Mouse (Mus musculus): Measurements from ENCODE around the gene Hus1b. TPM values are rescaled to one million over a fixed set of nuclear protein-coding genes. Genes with fewer than 3 reads are reported as not detected.

Gene Hus1b
- polyA plus RNA-seq, 1 experiment from 2014 or later = not detected

GRCm38 (mm10) chr13:30949181-30949580 lies 1.6 kb upstream of the Hus1b start:
- 95% methylated on average over 9 of the region's 9 CpGs for WGBS
- H3K9me3 ChIP-seq (replicated peaks) = no peaks in the 10 kb centered on the region
- H3K4me2 ChIP-seq (replicated peaks) = no peak overlapping the region

DNA sequence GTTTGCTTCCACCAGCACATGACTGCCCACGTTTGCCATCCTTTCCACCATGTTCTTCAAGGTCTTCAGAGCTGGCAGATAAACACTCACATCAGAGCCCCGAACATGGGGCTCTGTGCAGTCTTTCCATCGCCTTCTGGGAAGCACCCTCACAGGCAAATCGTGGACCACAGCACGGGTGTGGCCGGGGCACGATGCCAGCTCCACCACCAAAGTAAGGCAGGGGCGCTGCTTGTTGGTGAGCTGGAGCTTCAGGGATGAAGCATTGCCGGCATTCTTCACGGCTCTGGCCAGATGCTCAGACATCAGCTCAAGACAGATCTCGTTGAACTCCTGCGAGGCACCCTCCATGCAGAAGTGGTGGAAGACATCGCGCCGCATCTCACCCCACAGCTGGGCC lies 430 bp downstream of the Hus1b start:
- Histone ChIP-seq H3K27ac (replicated peaks) (no peak overlapping the region), H3K4me2 (replicated peaks) (no peak overlapping the region), H3K4me3 (replicated peaks) (no peak overlapping the region), H3K9me3 (replicated peaks) (no peaks in the 10 kb centered on the region), H3K4me1 (0 out of 2 replicates have a peak, but pooled peaks cover 4% of the 10 kb centered on the region), H3K9ac (no peak overlapping the region), H3K27me3 (no peaks in the 10 kb centered on the region), H3K36me3 (no peaks in the 10 kb centered on the region)
- WGBS = 89% methylated on average over 15 of the region's 15 CpGs
- ATAC-seq (ENCODE audit: insufficient number of reproducible peaks, low FRiP score, low TSS enrichment, low read depth) = no peak

More at GRCm38 (mm10) chr13:30949181-30949580, 1.6 kb upstream of the Hus1b start:
- Histone ChIP-seq H3K4me3 (replicated peaks) (no peak overlapping the region), H3K27ac (replicated peaks) (no peak overlapping the region), H3K36me3 (no peaks in the 10 kb centered on the region), H3K4me1 (0 out of 2 replicates have a peak, but pooled peaks cover 4% of the 10 kb centered on the region), H3K9ac (no peak overlapping the region), H3K27me3 (no peaks in the 10 kb centered on the region)
- ATAC-seq (ENCODE audit: insufficient number of reproducible peaks, low FRiP score, low TSS enrichment, low read depth) = no peak

DNA sequence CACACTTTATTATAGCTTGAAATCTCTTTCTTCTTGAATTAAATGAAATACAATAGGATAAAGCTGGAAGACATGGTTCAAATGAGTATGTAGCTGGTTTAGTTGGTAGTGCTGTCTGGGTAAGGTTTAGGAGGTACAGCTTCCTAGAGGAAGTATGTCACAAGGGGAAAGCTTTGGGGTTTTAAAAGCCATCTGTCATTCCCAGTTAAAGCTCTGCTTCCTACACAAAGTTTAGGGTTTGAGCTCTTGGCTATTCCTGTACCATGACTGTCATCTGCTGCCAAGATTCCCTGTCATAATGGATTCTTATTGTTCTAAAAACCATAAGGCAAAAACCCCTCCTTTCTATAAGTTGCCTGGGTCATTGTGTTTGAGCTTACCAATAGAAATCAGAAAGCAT lies 1.8 kb downstream of the Hus1b start:
- ATAC-seq (ENCODE audit: insufficient number of reproducible peaks, low FRiP score, low TSS enrichment, low read depth) = no peak
- no peaks in the 10 kb centered on the region for H3K9me3 ChIP-seq (replicated peaks)
- 0 out of 2 replicates have a peak, but pooled peaks cover 4% of the 10 kb centered on the region for H3K4me1 ChIP-seq
- no peak overlapping the region for H3K9ac ChIP-seq
- no peak overlapping the region for H3K4me2 ChIP-seq (replicated peaks)
- no peaks in the 10 kb centered on the region for H3K36me3 ChIP-seq
- no peaks in the 10 kb centered on the region for H3K27me3 ChIP-seq
- H3K4me3 ChIP-seq (replicated peaks) = no peak overlapping the region
- H3K27ac ChIP-seq (replicated peaks) = no peak overlapping the region

DNA sequence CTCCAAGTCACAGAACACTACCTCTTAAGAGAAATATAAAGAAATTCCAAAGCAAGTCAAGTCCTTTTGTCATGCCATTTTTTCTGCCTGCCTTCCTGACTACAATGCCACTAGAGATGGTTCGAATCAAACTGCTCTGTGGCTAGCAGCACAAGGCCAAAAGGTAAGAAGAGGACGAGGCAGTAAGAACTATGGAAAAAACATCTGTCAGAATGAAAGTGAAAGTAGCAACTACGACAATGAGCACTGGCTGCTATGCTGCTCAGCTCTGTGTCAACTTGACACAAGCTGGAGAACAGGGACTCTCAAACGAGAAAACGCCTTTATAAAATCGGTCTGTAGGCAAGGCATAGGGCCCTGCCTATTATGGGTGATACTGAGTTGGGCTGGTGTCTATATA lies 14.6 kb downstream of the Hus1b start:
- Histone ChIP-seq H3K9me3 (replicated peaks) (no peaks in the 10 kb centered on the region), H3K4me1 (no peaks in the 10 kb centered on the region), H3K27me3 (no peaks in the 10 kb centered on the region), H3K9ac (no peak overlapping the region), H3K36me3 (0 out of 2 replicates have a peak, but pooled peaks cover 4% of the 10 kb centered on the region), H3K4me2 (replicated peaks) (no peak overlapping the region), H3K27ac (replicated peaks) (no peak overlapping the region), H3K4me3 (replicated peaks) (no peak overlapping the region)
- ATAC-seq (ENCODE audit: insufficient number of reproducible peaks, low FRiP score, low TSS enrichment, low read depth) = no peak
- WGBS = 87% methylated on average over 6 of the region's 6 CpGs

DNA sequence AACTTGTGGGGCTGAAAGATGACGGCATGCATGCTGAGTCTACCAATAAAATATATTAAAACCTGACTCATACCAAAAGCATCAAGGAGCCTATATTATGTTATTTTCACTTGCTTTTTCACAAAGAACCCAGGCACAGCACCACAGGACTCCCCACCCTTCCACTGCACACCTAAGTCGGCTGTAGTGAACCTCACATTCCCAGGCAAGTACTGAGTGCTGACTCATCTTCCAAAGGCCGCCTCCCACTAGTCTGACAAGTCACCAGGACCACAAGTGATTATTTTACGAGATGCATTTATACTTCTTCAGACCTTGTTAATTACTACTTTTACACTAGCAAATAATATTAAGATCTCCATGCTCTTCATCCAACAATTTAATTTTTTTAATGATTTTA lies 15.9 kb downstream of the Hus1b start:
- 56% methylated on average over 4 of the region's 4 CpGs for WGBS
- no peak for ATAC-seq (ENCODE audit: insufficient number of reproducible peaks, low FRiP score, low TSS enrichment, low read depth)
- H3K27me3 ChIP-seq = no peaks in the 10 kb centered on the region
- no peak overlapping the region for H3K9ac ChIP-seq
- H3K9me3 ChIP-seq (replicated peaks) = no peaks in the 10 kb centered on the region
- H3K36me3 ChIP-seq = 0 out of 2 replicates have a peak, but pooled peaks cover 4% of the 10 kb centered on the region
- H3K4me3 ChIP-seq (replicated peaks) = no peak overlapping the region
- H3K4me1 ChIP-seq = no peaks in the 10 kb centered on the region
- no peak overlapping the region for H3K4me2 ChIP-seq (replicated peaks)
- no peak overlapping the region for H3K27ac ChIP-seq (replicated peaks)

- H3K4me2 ChIP-seq (replicated peaks) = no peak overlapping the region
- no peak overlapping the region for H3K4me3 ChIP-seq (replicated peaks)
- WGBS = 83% methylated on average over 2 of the region's 2 CpGs
- peaks cover 10% of the 10 kb centered on the region for H3K36me3 ChIP-seq
- no peak overlapping the region for H3K27ac ChIP-seq (replicated peaks)
- H3K4me1 ChIP-seq = no peaks in the 10 kb centered on the region
- H3K9me3 ChIP-seq (replicated peaks) = no peaks in the 10 kb centered on the region
- H3K9ac ChIP-seq = no peak overlapping the region
- H3K27me3 ChIP-seq = no peaks in the 10 kb centered on the region
- no peak for ATAC-seq (ENCODE audit: insufficient number of reproducible peaks, low FRiP score, low TSS enrichment, low read depth)
These were observed 18.4 kb downstream of the Hus1b start for GRCm38 (mm10) chr13:30929119-30929518.

DNA sequence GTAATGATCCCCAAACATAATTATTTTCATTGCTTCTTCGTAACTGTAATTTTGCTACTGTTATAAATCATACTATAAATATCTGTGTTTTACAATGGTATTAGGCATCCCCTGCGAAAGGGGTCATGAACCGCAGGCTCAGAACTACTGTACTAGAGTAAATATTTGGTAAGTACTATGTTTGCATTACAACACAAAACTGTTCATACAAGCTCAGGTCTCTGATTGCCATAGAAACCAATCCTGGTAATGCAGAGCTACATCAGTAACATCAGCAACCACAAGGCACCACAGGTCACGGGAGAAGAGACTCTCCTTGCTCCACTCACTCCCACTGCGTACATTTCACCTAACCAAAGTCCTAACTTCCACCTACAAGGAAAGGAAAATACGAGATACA lies 23.3 kb downstream of the Hus1b start:
- Histone ChIP-seq H3K36me3 (peaks cover 7% of the 10 kb centered on the region), H3K9ac (no peak overlapping the region), H3K9me3 (replicated peaks) (no peaks in the 10 kb centered on the region), H3K4me1 (no peaks in the 10 kb centered on the region), H3K4me3 (replicated peaks) (no peak overlapping the region), H3K27ac (replicated peaks) (no peak overlapping the region), H3K27me3 (no peaks in the 10 kb centered on the region), H3K4me2 (replicated peaks) (no peak overlapping the region)
- WGBS = 89% methylated on average over 6 of the region's 6 CpGs
- no peak for ATAC-seq (ENCODE audit: insufficient number of reproducible peaks, low FRiP score, low TSS enrichment, low read depth)

GRCm38 (mm10) chr13:30921914-30922313 lies 25.6 kb downstream of the Hus1b start:
- Histone ChIP-seq H3K27me3 (no peaks in the 10 kb centered on the region), H3K4me3 (replicated peaks) (no peak overlapping the region), H3K27ac (replicated peaks) (no peak overlapping the region), H3K4me2 (replicated peaks) (no peak overlapping the region), H3K36me3 (peaks cover 6% of the 10 kb centered on the region), H3K4me1 (no peaks in the 10 kb centered on the region), H3K9me3 (replicated peaks) (no peaks in the 10 kb centered on the region), H3K9ac (no peak overlapping the region)
- 87% methylated on average over 4 of the region's 4 CpGs for WGBS
- no peak for ATAC-seq (ENCODE audit: insufficient number of reproducible peaks, low FRiP score, low TSS enrichment, low read depth)

DNA sequence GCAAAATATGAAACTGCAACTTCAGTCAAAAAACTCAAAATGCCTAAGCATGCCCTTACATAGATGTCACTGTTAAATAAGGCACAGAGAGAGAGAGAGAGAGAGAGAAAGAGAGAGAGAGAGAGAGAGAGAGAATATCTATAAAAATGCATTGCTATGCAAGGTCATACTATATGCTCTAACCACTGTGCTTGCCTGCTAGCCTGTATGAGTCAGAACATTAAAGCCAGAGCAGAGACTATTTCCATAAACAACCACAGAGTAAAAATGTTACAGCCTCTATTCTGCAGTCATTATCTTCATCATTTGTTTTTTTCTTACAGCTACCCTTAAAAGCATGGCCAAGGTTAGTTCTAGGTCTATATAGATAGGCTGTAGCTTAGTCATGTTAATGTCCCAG lies 33.8 kb downstream of the Hus1b start:
- Histone ChIP-seq H3K27ac (replicated peaks) (no peak overlapping the region), H3K4me3 (replicated peaks) (no peak overlapping the region), H3K9ac (no peak overlapping the region), H3K4me2 (replicated peaks) (no peak overlapping the region), H3K27me3 (no peaks in the 10 kb centered on the region), H3K4me1 (no peaks in the 10 kb centered on the region), H3K9me3 (replicated peaks) (no peaks in the 10 kb centered on the region), H3K36me3 (no peaks in the 10 kb centered on the region)
- no peak for ATAC-seq (ENCODE audit: insufficient number of reproducible peaks, low FRiP score, low TSS enrichment, low read depth)

DNA sequence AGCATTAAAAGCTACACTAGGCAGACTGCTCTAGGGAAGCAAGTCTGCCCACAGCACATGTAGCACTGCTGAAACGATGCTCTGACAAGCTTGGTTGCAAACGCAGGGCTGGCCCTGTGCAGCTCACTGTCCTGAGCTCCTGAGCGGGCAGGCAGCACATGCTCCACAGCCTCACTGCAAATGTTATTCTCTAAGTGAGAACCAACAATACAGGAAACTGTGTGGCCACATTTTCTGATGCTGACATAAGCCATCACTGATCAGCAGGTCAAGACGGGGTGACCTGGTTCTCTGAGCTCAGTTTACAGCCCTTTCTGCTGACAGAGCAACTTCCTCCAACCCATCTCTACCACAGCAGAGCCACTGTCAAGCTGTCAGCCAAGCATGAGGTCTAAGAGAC lies 34.5 kb downstream of the Hus1b start:
- Histone ChIP-seq H3K9ac (no peak overlapping the region), H3K4me2 (replicated peaks) (no peak overlapping the region), H3K4me3 (replicated peaks) (no peak overlapping the region), H3K36me3 (no peaks in the 10 kb centered on the region), H3K9me3 (replicated peaks) (no peaks in the 10 kb centered on the region), H3K27me3 (no peaks in the 10 kb centered on the region), H3K4me1 (no peaks in the 10 kb centered on the region), H3K27ac (replicated peaks) (no peak overlapping the region)
- 16% methylated on average over 4 of the region's 4 CpGs for WGBS
- ATAC-seq (ENCODE audit: insufficient number of reproducible peaks, low FRiP score, low TSS enrichment, low read depth) = no peak

GRCm38 (mm10) chr13:30911931-30912625 lies 35.5 kb downstream of the Hus1b start:
- Histone ChIP-seq H3K9ac (no peak overlapping the region), H3K27me3 (no peaks in the 10 kb centered on the region), H3K27ac (replicated peaks) (no peak overlapping the region), H3K9me3 (replicated peaks) (no peaks in the 10 kb centered on the region), H3K4me2 (replicated peaks) (no peak overlapping the region), H3K4me1 (no peaks in the 10 kb centered on the region), H3K4me3 (replicated peaks) (no peak overlapping the region), H3K36me3 (no peaks in the 10 kb centered on the region)
- WGBS = 75% methylated on average over 5 of the region's 5 CpGs
- ATAC-seq (ENCODE audit: insufficient number of reproducible peaks, low FRiP score, low TSS enrichment, low read depth) = no peak

DNA sequence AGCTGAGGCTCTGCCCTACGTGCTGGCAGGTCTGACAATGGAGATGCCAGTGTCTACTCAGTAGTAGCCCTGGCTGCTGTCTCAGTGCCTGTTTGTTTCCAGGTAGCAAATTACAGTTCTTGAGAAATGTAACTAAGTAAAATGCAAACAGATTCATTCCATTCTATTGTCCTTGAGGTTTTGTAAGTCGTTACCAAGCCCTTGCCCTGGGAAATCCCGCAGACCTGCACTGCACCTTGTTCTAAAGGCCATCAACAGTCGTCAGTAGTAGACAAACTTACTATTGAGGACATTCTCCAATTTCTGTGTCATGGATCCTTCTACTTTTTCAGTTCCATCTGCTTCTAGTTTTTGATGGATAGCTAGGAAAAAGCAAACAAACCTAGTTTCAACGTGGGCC lies 36.7 kb downstream of the Hus1b start:
- Histone ChIP-seq H3K4me2 (replicated peaks) (no peak overlapping the region), H3K4me3 (replicated peaks) (no peak overlapping the region), H3K36me3 (no peaks in the 10 kb centered on the region), H3K27me3 (no peaks in the 10 kb centered on the region), H3K9me3 (replicated peaks) (no peaks in the 10 kb centered on the region), H3K9ac (no peak overlapping the region), H3K4me1 (no peaks in the 10 kb centered on the region), H3K27ac (replicated peaks) (no peak overlapping the region)
- no peak for ATAC-seq (ENCODE audit: insufficient number of reproducible peaks, low FRiP score, low TSS enrichment, low read depth)
- 55% methylated on average over 5 of the region's 5 CpGs for WGBS

Data from embryonic facial prominence, embryonic 15.5 days (tissue).